Mouse (Mus musculus): ENCODE measurements around the gene Slc7a4. TPM values are rescaled to one million over a fixed set of nuclear protein-coding genes. Genes with fewer than 3 reads are reported as not detected.
"Not testable (repeated sequence)": the region's sequence is repeated elsewhere in the genome, so short reads cannot be mapped to it uniquely, and the experiment has no call there.

Gene Slc7a4
- 1.5 TPM in 1 of 2 replicates, not detected in the other for polyA plus RNA-seq (2012; ENCODE audit: insufficient read depth, insufficient read length, missing spikeins)

GRCm38 (mm10) chr16:17583064-17583463 lies at the start of gene Slc7a4:
Slc7a4 (minus strand) TSS chr16:17583214.
- Histone ChIP-seq H3K27ac (replicated peaks; ENCODE audit: low read depth, low read length) (no peak within 1 kb of the TSS), H3K4me1 (ENCODE audit: control insufficient read depth, insufficient read depth, insufficient read length, low read length) (no peaks in the 10 kb centered on the region), H3K4me3 (ENCODE audit: insufficient read depth, low read depth, low read length) (no peak within 1 kb of the TSS)

GRCm38 (mm10) chr16:17632580-17632979 lies 49.6 kb upstream of the Slc7a4 start:
- Histone ChIP-seq H3K27ac (replicated peaks; ENCODE audit: low read depth, low read length) (no peak overlapping the region), H3K4me1 (ENCODE audit: control insufficient read depth, insufficient read depth, insufficient read length, low read length) (no peaks in the 10 kb centered on the region), H3K4me3 (ENCODE audit: insufficient read depth, low read depth, low read length) (no peak overlapping the region)

GRCm38 (mm10) chr16:17626269-17626555 lies 43.2 kb upstream of the Slc7a4 start:
- Histone ChIP-seq H3K4me3 (ENCODE audit: insufficient read depth, low read depth, low read length) (no peak overlapping the region), H3K27ac (replicated peaks; ENCODE audit: low read depth, low read length) (no peak overlapping the region), H3K4me1 (ENCODE audit: control insufficient read depth, insufficient read depth, insufficient read length, low read length) (no peaks in the 10 kb centered on the region)

- H3K4me3 ChIP-seq (ENCODE audit: insufficient read depth, low read depth, low read length): no peak overlapping the region
- no peak overlapping the region for H3K27ac ChIP-seq (replicated peaks; ENCODE audit: low read depth, low read length)
- H3K4me1 ChIP-seq (ENCODE audit: control insufficient read depth, insufficient read depth, insufficient read length, low read length): no peaks in the 10 kb centered on the region
Measured at GRCm38 (mm10) chr16:17625488-17626268, 42.7 kb upstream of the Slc7a4 start.

- Histone ChIP-seq H3K4me3 (ENCODE audit: insufficient read depth, low read depth, low read length) (no peak overlapping the region), H3K27ac (replicated peaks; ENCODE audit: low read depth, low read length) (no peak overlapping the region), H3K4me1 (ENCODE audit: control insufficient read depth, insufficient read depth, insufficient read length, low read length) (peaks cover 2% of the 10 kb centered on the region)
Measured at GRCm38 (mm10) chr16:17621936-17622335, 38.9 kb upstream of the Slc7a4 start.

- Histone ChIP-seq H3K27ac (replicated peaks; ENCODE audit: low read depth, low read length) (no peak within 1 kb of the TSS), H3K4me1 (ENCODE audit: control insufficient read depth, insufficient read depth, insufficient read length, low read length) (peaks cover 2% of the 10 kb centered on the region), H3K4me3 (ENCODE audit: insufficient read depth, low read depth, low read length) (peak within 1 kb of the TSS; percentile 97)
Measured at GRCm38 (mm10) chr16:17619198-17620105, 36.4 kb upstream of the Slc7a4 start, which contains the start of gene Smpd4. Smpd4 (plus strand) TSS chr16:17619354.

GRCm38 (mm10) chr16:17617922-17618565 lies 35.0 kb upstream of the Slc7a4 start:
- Histone ChIP-seq H3K4me1 (ENCODE audit: control insufficient read depth, insufficient read depth, insufficient read length, low read length) (peaks cover 2% of the 10 kb centered on the region), H3K4me3 (ENCODE audit: insufficient read depth, low read depth, low read length) (no peak overlapping the region), H3K27ac (replicated peaks; ENCODE audit: low read depth, low read length) (no peak overlapping the region)

- H3K27ac ChIP-seq (replicated peaks; ENCODE audit: low read depth, low read length): no peak overlapping the region
- H3K4me1 ChIP-seq (ENCODE audit: control insufficient read depth, insufficient read depth, insufficient read length, low read length): peaks cover 2% of the 10 kb centered on the region
- H3K4me3 ChIP-seq (ENCODE audit: insufficient read depth, low read depth, low read length): no peak overlapping the region
Measured at GRCm38 (mm10) chr16:17616212-17616611, 33.2 kb upstream of the Slc7a4 start.

GRCm38 (mm10) chr16:17614740-17615139 lies 31.7 kb upstream of the Slc7a4 start:
- H3K4me3 ChIP-seq (ENCODE audit: insufficient read depth, low read depth, low read length); H3K27ac ChIP-seq (replicated peaks; ENCODE audit: low read depth, low read length); H3K4me1 ChIP-seq (ENCODE audit: control insufficient read depth, insufficient read depth, insufficient read length, low read length): not testable (repeated sequence)

GRCm38 (mm10) chr16:17611383-17611782 lies 28.4 kb upstream of the Slc7a4 start:
- no peaks in the 10 kb centered on the region for H3K4me1 ChIP-seq (ENCODE audit: control insufficient read depth, insufficient read depth, insufficient read length, low read length)
- H3K27ac ChIP-seq (replicated peaks; ENCODE audit: low read depth, low read length): no peak overlapping the region
- H3K4me3 ChIP-seq (ENCODE audit: insufficient read depth, low read depth, low read length): no peak overlapping the region

GRCm38 (mm10) chr16:17605684-17606083 lies 22.7 kb upstream of the Slc7a4 start:
- H3K4me3 ChIP-seq (ENCODE audit: insufficient read depth, low read depth, low read length): no peak overlapping the region
- H3K27ac ChIP-seq (replicated peaks; ENCODE audit: low read depth, low read length): no peak overlapping the region

GRCm38 (mm10) chr16:17604941-17605340 lies 21.9 kb upstream of the Slc7a4 start:
- Histone ChIP-seq H3K4me3 (ENCODE audit: insufficient read depth, low read depth, low read length) (no peak overlapping the region), H3K4me1 (ENCODE audit: control insufficient read depth, insufficient read depth, insufficient read length, low read length) (no peaks in the 10 kb centered on the region)

More at GRCm38 (mm10) chr16:17605684-17606083, 22.7 kb upstream of the Slc7a4 start:
- no peaks in the 10 kb centered on the region for H3K4me1 ChIP-seq (ENCODE audit: control insufficient read depth, insufficient read depth, insufficient read length, low read length)

GRCm38 (mm10) chr16:17600944-17601562 lies 18.0 kb upstream of the Slc7a4 start:
- H3K4me1 ChIP-seq (ENCODE audit: control insufficient read depth, insufficient read depth, insufficient read length, low read length): no peaks in the 10 kb centered on the region
- no peak overlapping the region for H3K4me3 ChIP-seq (ENCODE audit: insufficient read depth, low read depth, low read length)
- no peak overlapping the region for H3K27ac ChIP-seq (replicated peaks; ENCODE audit: low read depth, low read length)

More at GRCm38 (mm10) chr16:17604941-17605340, 21.9 kb upstream of the Slc7a4 start:
- no peak overlapping the region for H3K27ac ChIP-seq (replicated peaks; ENCODE audit: low read depth, low read length)

- Histone ChIP-seq H3K4me1 (ENCODE audit: control insufficient read depth, insufficient read depth, insufficient read length, low read length) (no peaks in the 10 kb centered on the region), H3K27ac (replicated peaks; ENCODE audit: low read depth, low read length) (no peak overlapping the region), H3K4me3 (ENCODE audit: insufficient read depth, low read depth, low read length) (no peak overlapping the region)
Measured at GRCm38 (mm10) chr16:17590731-17591130, 7.7 kb upstream of the Slc7a4 start.

GRCm38 (mm10) chr16:17584555-17584954 lies 1.5 kb upstream of the Slc7a4 start:
- H3K4me1 ChIP-seq (ENCODE audit: control insufficient read depth, insufficient read depth, insufficient read length, low read length): no peaks in the 10 kb centered on the region
- no peak overlapping the region for H3K27ac ChIP-seq (replicated peaks; ENCODE audit: low read depth, low read length)
- H3K4me3 ChIP-seq (ENCODE audit: insufficient read depth, low read depth, low read length): no peak overlapping the region
